Mouse (Mus musculus) bone marrow macrophage, adult 2 months (primary cell): Measurements from ENCODE around the gene Radil.

Experiments used
- CTCF ChIP-seq: IDR thresholded peaks from 2 replicates; pipeline ENCODE4 v1.5.1; 2012; ENCODE audit warnings: low read depth, mild to moderate bottlenecking, low read length, moderate library complexity
- POLR2A ChIP-seq: IDR thresholded peaks from 2 replicates; pipeline ENCODE4 v1.6.1; 2012; ENCODE audit warnings: mild to moderate bottlenecking, low read depth, low read length, borderline replicate concordance

GRCm38 (mm10) chr5:142504175-142504574, 46.7 kb downstream of the Radil start:
- TF ChIP-seq CTCF (no peak), POLR2A (no peak)
